Mouse (Mus musculus) T-helper 17 cell (primary cell): ENCODE measurements at regions not wholly inside any gene's neighbourhood (a gene's known extent, or its start where the extent isn't known, plus 50 kb on each side); places are given as distances from the start of the nearest gene placed in this dataset.

ENCODE experiments used
- in situ Hi-C, 2 experiments: fragments of 300-600 bp; cut with MboI, MseI; formaldehyde crosslinking; loops; 1 replicate in 1 of 2; 2 replicates in 1 of 2; pipeline ENCODE4 v1.15.1; 2025; ENCODE audit warnings: high pct_unique_total_duplicates in 2 of 2

DNA sequence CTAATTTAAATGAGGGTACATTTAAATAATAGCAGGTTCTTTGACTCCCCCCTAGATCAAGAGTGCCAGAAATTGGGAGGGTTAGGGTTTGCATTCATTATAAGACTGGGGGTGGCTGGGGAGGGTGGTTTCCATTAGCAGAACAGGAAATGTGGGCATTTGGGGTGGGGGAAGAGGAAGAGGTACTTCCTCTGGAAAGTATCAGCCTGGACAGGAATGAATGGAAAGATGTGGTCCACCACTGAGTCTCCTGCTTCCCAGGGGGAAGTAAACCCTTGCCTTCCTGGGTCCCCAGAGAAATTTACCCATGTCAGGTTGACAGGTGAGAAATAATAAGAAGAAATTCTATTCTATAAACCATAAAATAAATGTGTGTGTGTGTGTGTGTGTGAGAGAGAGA is 171.5 kb upstream of the Serpine2 start:
- in situ Hi-C loops, result no loop called here

GRCm38 (mm10) chr1:80030635-80031034 is 169.7 kb upstream of the Serpine2 start:
- in situ Hi-C loops, result no loop called here

DNA sequence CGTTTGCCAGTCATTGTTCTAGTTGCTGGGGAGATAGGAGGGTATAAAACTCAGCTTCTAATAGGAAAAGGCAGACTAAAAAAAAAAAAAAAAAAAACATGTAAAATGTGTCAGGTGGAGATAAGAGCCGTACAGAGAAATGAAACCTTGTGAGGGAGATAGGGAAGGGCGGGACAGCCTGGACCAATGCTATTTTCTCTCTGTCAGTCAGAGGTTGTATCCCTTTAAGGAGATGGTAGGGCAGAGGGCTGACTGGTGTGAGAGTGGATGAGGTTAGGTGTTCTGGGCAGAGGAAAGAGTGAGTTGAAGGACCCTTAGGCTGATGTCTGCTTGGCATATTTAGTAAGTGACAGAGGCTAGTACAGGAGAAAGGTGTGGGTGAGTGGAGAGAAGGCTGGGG is 169.2 kb upstream of the Serpine2 start:
- in situ Hi-C loops, result no loop called here

- in situ Hi-C loops, result no loop called here
These were observed 165.1 kb upstream of the Serpine2 start for GRCm38 (mm10) chr1:80025863-80026616.

DNA sequence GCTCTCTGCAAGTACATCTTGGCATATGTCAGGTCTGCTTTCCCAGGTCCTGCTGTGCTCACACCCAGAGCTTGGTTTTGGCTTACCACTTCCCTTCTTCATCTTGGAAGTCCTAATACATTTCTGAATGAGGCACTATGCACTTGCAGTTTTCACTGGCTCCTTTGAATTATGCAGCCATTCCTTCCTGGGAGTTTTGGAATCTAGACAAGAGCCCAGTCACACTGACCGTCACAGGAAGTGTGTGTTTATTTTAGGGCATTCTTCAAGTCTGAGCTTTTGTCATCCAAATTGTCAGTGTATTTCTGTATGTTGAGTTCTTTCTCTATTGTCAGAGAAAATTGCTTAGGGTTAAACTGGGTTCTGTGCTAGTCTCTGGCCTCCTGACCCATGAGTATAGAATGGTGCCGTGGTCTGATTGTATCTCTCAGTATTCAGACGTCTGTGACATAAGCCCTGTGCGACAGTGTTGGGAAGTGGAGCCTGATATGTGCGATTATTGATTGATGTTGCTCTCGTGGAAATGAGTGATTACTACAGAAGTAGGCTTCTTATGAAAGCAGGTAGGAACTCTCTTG is 162.6 kb upstream of the Serpine2 start:
- in situ Hi-C loops, result no loop called here

GRCm38 (mm10) chr1:80021866-80022265 is 160.9 kb upstream of the Serpine2 start:
- in situ Hi-C loops, result no loop called here

- in situ Hi-C loops, result no loop called here
These were observed 157.5 kb upstream of the Serpine2 start for GRCm38 (mm10) chr1:80018391-80019065.

DNA sequence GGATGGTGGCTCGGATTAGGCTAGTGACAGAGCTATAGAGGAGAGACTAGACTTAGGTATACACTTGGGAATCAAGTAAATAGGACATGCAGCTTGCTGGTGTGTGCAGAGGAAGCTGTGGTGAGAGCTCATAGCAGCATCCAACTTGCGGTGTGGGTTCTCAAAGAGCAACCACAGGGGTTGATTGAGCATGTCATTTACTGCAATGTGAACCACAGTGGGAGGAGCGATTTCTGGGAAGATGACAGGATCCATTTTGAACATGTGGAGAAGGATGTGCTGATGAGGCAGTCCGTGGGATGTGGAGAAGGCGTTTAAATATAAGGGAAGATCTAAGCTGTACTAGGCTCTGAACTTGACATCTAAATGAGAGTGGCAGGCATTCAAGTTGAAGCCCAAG is 154.5 kb upstream of the Serpine2 start:
- in situ Hi-C loops, result no loop called here

DNA sequence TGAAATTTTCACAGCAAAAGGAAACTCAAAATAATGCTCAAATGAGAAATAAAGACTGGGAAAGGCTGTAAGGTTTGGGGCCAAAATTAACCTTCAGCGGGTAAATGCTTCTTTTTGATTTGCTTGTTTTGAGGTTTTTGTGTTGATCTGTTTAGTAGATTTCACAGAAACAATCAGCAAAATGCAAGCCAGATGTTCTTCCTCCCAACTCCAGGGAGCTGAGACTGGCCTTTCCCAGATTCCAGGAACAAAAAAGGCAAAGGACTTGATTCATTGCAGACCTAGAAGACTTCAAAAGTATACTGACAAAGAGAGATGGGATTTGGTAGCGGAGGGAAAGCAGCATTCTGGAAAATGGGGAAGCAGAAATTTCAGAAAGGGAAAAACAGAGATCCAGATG is 153.6 kb upstream of the Serpine2 start:
- in situ Hi-C loops, result no loop called here

GRCm38 (mm10) chr1:80010724-80011123 is 149.7 kb upstream of the Serpine2 start:
- in situ Hi-C loops, result no loop called here

- in situ Hi-C loops, result no loop called here
These were observed 138.1 kb upstream of the Serpine2 start for GRCm38 (mm10) chr1:79999081-79999480.

DNA sequence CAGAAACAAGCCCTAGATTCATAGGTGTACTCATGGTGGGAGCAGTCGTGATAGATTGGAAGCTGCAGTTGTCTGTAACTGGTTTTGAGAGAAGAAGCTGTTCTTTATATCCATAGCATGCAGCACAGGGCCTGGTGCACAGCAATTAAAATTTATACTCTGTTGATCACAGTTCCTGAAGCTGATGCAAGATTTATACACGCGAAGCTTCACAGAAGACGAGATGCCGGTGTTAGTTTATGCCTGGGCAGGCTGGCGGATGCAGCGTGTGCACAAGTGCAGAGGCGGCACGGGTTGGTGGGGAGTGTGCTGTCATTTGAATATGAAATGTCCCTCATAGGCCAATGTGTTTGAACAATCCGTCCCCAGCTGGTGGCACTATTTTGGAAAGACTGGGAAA is 136.9 kb upstream of the Serpine2 start:
- in situ Hi-C loops, result no loop called here

GRCm38 (mm10) chr1:79997456-79997855 is 136.5 kb upstream of the Serpine2 start:
- in situ Hi-C loops, result no loop called here

DNA sequence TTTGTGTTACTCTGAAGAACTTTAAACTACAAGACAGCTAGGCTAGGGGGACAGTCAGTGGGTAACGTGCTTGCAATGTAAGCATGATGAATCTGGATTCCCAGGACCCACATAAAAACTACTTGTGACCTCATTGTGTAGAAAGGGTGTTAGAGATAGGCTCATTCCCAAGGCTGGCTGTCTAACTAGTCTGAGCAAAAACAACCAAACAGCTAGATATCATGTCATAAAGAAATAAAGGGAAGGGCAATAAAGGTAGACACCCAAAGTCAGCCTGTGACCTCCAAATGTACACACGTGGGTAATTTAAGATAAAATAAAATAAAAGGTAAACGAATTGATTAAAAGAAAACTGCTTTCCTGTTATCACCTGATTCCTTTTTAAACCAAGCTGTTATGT is 123.7 kb upstream of the Serpine2 start:
- in situ Hi-C loops, result loop anchor here in 1 of 2 experiments (5.0 kb wide), 1 partner anchor 98 kb away; no protein-coding TSS in a partner anchor

DNA sequence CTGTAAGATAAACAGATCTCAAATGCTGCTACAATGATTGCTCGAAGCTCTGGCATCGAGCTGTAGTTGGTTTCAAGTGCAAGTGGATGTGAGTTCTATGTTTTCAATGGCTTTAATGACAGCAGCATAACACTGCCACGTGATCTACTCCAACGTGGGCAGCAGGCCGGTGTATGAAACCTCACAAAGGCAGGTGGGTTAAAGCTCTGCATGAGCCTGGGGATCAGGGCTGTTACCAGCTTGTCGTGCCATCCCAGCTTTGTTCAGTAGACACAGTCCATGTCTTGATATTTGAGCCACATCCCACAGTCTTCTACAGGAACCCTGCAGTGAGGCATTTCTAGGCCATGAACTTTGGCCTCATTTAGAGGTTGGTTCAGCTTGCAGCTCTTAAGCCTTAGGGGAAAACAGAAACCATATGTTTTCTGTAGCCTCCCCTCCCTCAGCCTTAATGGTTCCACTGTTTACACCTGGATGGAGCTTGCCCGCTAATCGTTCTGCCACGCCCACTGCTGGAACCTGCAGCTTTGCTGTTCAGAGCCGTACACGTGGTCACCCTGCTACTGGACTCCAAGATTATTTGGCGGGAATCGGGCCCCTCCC is 121.8 kb upstream of the Serpine2 start:
- in situ Hi-C loops, result no loop called here

DNA sequence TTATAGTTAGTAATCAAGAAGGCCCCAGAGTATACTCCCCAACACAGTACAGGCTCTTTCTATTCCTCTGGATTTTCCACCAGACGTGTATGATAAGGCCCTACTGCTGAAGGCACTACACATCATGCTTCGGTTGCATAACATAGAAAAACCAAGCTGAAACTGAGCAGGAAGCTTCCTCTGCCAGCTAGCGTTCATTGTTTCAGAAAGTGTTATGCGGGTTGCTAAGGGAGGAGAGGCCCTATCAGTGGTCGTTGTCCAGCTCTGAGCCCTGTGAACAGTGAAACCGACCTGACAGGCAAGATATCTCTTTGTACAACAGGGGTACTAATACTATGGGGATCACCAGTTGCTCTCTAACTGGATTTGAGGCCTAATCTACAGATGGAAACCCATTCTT is 118.9 kb upstream of the Serpine2 start:
- in situ Hi-C loops, result no loop called here

- in situ Hi-C loops, result no loop called here
These were observed 117.2 kb upstream of the Serpine2 start for GRCm38 (mm10) chr1:79978156-79978555.

GRCm38 (mm10) chr1:79956121-79956520 is 95.1 kb upstream of the Serpine2 start:
- in situ Hi-C loops, result no loop called here

GRCm38 (mm10) chr1:79944231-79944630 is 83.3 kb upstream of the Serpine2 start:
- in situ Hi-C loops, result no loop called here

- in situ Hi-C loops, result no loop called here
These were observed 71.5 kb upstream of the Serpine2 start for GRCm38 (mm10) chr1:79932435-79932834.

DNA sequence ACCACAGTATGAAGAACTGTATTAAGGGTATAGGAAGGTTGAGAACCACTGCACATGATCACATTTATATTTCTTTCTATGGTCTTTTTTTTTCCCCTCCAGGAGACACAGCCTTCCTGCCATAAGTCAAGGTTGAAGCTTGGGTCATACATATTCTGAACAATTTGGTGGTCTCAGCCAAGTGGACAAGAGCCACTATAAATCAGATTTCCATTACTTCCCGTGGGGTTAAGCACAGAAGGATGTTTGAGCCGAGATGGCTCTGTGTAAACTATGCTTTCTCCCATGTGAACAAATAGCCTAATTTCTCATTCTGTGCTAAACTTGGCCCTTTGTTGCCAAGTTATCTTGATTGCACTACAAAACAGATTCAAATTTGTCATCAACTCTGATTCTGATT is 66.8 kb upstream of the Serpine2 start:
- in situ Hi-C loops, result no loop called here

- in situ Hi-C loops, result no loop called here
These were observed 64.8 kb upstream of the Serpine2 start for GRCm38 (mm10) chr1:79925776-79926175.
